Mouse (Mus musculus) liver, adult 2 months (tissue): ENCODE data around the gene Tinagl1.

Experiments
- CTCF ChIP-seq: fragments of 200-500 bp; IDR thresholded peaks from 2 replicates; pipeline ENCODE4 v1.5.1; 2011; ENCODE audit warnings: low read depth, low read length, control low read depth
- POLR2A ChIP-seq: fragments of 200-500 bp; IDR thresholded peaks from 2 replicates; pipeline ENCODE4 v1.6.1; 2011; ENCODE audit warnings: low read length, control low read depth; ENCODE audit not compliant: insufficient read depth; ENCODE audit errors: extremely low read depth

DNA sequence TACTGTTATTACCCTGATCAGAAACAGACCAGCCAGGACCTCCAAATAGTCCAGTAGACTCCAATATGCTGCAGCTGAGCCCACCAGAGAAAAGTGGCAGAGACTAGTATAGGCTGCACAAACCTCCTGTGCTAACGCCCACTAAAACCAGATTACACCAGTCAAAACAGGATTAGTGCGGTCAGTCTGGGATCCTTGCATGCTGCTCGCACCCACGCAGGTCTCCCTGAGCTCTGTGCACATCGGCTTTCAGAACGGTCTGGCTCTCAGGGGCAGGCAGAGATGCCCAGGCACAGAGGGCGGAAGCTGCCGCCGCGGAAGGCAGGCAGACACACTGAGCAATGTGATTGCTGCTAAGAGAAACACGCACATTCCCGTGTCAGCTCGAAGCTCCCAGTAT is 8.1 kb upstream of the Tinagl1 start:
- TF ChIP-seq CTCF, result no peak
- no peak for TF ChIP-seq POLR2A
